Mouse (Mus musculus) frontal cortex, adult 2 months (tissue): Measurements from ENCODE around the gene Ppp1r12b. TPM values are rescaled to one million over a fixed set of nuclear protein-coding genes. Genes with fewer than 3 reads are reported as not detected.

Experiments
- DNase-seq, 2 experiments: peaks; one replicate each; pipeline ENCODE4 v3.0.0; 2022; ENCODE audit warnings: low spot score in 1 of 2; ENCODE audit errors: extremely low spot score in 1 of 2
- polyA plus RNA-seq: library from polyadenylated mRNA; depleted of rRNA; stranded (reverse); fragments of >200 nt; gene quantifications from 2 replicates; pipeline ENCODE4 v1.2.3, GENCODE M21; 2012

The Ppp1r12b gene
- polyA plus RNA-seq, 1 experiment, result 64.8 TPM

DNA sequence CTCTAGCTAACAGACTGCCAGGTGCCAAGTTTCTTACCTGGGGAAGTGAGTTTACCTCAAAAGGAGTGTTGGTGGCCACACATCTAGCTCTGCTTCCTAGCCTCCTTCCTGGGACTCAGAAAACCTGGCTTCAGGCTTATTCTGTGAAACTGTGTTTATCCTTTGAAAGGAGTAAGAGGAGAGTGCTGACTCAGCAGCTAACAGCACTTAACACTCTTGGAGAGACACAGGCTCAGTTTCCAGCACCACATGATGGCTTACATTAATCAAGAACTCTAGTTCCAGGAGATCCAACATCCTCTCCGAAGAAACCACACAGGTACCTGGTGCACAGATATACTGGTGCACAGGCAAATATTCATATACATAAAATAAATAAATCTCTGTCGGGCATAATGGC lies 12.8 kb downstream of the Ppp1r12b start:
- no peak for DNase-seq

DNA sequence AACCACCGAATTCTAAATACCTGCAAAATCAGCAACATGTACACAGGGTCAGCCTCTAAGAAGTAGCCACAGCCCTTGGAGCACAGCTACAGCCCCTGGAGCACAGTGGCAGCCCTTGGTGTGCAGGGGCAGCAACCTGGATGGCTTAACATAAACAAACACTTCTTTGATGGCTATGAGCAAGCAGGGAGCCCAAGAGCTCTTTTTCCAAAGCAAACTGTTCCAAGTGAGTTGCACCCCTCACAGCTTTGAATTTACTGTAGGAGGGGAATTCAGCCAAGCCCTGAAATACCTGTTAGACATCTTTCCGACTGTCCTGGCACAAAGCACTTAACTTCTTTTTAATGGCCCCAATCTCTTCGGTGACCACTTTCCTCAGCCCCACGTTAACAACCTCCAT lies 14.9 kb downstream of the Ppp1r12b start:
- no peak for DNase-seq

DNA sequence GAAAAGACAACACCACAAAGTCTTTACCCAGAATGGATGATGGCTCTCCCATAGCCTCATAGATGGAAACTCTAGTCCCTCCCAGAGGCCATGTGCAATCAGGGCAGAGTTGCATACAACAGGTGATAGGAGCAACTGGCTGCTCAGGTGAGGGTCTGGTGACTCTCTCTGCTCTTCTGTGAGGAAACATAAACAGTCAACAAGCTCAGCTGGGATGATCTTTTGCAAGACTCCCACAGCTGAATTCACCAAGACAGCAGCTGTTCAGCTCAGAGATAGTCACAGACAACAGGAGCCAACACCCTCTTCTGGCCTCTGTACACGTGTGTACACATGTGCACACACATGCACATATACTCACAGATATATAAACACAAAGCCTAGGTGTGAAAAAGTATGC lies 17.5 kb downstream of the Ppp1r12b start:
- DNase-seq, result no peak

DNA sequence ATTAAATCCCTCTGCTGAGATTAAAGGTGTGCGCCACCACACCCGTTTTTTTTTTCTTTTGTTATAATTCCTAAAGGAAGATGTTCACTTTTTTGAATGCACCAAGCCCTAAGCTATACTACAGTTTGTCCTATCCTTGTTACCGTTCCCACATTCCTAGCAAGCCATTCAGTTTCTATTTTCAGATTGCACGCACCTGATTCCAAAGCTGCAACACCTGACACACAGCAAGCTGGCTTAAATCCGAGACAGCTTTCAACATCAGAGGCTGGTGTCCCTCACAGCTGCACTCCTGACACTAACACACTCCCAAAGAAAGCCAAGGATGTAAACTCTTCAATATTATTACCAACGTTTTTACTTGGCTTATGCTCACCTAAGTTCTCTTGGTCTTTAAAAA lies 19.4 kb downstream of the Ppp1r12b start:
- DNase-seq, result no peak

DNA sequence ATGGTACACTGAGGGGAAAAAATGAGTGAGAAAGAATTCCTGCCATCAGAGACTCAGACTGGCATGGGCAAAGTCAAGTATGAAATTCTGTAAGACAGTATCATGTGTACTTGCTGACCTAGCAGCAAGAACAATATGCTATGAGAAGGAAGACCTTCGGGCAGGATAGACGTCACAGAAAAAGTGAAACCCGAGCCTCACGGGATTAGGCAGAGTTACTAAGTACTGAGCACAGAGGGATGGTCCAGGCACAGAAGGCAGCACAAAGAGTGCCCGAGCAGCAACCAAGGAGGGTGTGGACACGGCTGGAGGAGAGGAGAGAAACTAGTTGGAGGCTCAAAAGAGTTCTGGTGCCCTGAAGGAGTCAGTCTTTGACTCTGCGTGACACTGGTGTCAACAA lies 23.3 kb downstream of the Ppp1r12b start:
- no peak for DNase-seq

GRCm38 (mm10) chr1:134919010-134919409 lies 36.7 kb downstream of the Ppp1r12b start:
- DNase-seq, result no peak

GRCm38 (mm10) chr1:134915421-134915820 lies 40.3 kb downstream of the Ppp1r12b start:
- DNase-seq, result no peak

DNA sequence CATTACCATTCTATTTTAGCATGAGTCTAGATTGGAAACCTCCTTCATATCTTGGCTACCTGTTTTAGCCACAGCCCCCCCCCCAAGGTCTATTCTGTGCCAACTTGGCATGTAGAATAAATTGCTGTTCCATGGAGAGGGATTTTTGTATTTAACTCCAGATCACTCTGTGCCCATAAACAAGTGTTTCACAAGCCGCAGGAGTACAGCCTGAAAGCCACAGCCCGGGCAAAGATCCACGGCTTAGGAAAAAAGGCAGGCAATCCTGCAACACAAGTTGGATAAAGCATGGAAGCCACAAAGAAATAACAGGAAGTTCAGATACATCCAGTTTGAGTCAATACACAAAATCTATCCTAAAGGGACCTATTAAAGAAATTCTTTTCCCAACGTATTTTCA lies 42.2 kb downstream of the Ppp1r12b start:
- DNase-seq, result no peak

DNA sequence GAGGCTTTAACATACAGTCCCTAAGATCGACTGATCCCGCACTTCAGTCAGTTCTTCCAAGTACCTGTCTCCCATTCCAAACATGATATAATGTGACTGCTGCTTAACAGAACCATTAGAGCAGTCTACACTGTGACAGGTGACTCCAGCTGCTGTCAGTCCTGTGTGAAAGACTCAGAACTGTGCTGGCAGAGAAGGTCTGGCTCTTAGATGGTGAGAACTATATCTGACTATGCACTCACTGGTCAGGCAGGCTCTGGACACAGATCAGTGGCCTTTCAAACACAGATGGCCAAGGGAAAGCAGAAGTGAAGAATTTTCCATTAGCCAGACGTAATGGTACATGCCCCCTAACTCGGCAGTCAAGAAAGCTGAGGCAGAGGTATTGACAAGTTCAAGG lies 43.9 kb downstream of the Ppp1r12b start:
- DNase-seq, result no peak

DNA sequence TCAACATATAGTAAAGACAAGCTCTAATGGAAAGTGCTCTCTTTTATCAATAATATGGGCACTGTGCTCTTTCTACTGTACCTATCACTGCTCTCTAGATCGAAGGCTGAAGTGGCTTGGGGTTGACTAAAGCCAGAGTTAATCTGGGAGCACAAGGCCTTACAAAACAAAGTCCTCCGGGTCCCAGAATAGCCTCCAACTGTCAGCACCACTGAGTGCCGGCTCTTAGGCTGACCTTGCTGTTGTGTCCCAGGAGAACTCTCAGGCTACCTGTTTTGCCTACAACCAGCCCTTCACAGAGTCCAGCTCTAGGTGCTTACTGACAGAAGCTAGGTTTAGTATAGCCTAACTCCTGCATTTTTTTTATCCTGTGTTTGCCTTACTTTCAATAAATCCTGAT lies 45.7 kb downstream of the Ppp1r12b start:
- no peak for DNase-seq

DNA sequence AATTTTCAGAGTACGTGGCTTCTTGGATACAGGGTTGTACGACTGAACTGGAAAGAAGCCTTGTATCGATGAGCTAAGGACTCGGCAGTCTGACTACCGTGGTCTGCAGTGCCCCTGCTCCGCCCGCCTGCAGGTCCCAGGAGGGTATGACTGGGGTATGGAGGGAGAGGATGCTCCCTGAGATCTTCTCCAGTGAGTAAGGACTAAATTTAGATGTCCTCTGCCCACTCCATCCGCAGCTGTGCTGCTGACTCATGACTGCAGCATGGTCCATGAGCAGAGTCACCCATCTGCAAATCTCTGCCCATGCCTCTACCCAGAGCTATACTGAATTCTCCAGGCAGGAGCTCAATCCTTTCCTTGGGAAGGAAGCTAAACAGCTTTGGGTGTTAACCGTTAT lies 46.3 kb downstream of the Ppp1r12b start:
- peak; percentile 81 to 87 for DNase-seq

GRCm38 (mm10) chr1:134902051-134902619 lies 53.6 kb downstream of the Ppp1r12b start:
- peak in 1 of 2 experiments; percentile 22 for DNase-seq

DNA sequence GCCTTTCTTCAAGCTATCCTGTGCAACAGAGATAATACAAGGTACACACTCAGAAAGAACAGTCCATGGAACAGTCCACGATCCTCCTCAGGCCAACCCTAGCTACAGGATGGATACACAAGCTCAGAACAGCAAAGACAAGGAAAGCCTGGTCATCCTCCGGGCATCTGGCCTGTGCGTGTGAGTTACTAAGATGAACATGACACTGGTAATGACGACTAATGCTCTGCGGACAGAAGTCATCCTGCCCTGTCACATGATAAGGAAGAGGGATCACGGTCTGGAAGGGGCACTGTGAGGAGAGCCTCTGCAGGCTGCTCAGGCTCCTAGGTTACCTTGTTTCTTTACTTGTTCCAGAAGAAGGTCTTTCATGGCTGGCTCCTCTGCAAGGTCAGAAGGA lies 59.7 kb downstream of the Ppp1r12b start:
- no peak for DNase-seq

DNA sequence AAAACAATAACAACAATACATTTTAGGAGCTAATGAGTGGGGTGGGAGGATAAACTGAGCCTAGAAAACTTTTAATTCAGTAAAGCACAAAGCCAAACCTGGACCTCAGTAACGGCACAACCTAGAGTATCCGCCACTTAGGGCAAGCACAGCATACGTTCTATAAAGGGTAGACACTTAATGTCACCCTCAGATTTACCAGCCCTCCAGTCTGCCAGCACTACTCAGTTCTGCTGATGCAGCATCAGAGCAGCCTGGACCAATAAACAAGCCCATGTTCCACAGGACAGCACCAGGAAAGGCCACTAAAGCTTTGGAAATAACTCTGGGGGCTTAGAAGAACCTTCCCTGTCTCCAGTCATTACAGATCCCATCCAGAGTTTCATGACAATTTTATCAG lies 60.9 kb downstream of the Ppp1r12b start:
- no peak for DNase-seq

- DNase-seq, result no peak
Observed at GRCm38 (mm10) chr1:134891916-134892315, 63.8 kb downstream of the Ppp1r12b start.

- DNase-seq, result peak in 1 of 2 experiments; percentile 66
Observed at GRCm38 (mm10) chr1:134889629-134890028, 66.1 kb downstream of the Ppp1r12b start.

- DNase-seq, result no peak
Observed at GRCm38 (mm10) chr1:134875800-134876199, 79.9 kb downstream of the Ppp1r12b start.

DNA sequence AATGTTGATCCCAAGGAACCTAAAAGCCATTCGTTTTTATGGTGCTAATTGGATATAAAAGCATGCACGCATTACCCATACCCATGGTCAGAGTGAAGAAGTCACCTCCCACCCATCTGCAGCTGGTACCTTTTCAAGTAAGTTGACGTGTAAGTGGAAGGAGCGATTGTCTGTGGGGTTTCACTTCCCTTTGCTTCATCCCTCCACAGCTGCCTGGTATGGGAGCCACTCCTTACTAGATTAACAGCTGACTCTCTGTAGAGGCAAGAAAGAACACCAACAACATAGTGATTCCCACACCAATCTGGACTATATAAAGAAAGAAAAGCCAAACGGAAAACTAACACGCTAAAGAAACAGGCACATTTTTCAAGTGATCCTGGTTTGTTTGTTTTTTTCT lies 83.1 kb downstream of the Ppp1r12b start:
- no peak for DNase-seq

DNA sequence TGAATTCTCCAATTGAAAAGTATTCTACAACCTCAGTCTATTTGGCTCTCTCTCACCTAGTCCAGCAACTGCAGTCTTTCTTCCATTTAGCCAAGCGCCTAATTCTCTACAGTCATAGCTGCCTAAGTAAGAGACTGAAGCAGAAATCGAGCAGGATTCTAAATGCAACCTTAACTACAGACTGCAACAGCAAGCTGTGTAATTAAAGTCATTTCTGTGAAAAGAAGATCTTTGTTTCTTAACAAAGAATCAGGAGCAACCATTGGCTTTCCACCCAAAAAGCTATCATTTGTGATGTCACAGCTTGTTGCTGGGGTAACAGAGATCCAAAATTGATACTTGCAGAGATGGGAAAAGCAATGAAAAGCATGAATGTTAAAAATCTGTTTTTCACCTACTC lies 89.3 kb downstream of the Ppp1r12b start:
- DNase-seq, result no peak

DNA sequence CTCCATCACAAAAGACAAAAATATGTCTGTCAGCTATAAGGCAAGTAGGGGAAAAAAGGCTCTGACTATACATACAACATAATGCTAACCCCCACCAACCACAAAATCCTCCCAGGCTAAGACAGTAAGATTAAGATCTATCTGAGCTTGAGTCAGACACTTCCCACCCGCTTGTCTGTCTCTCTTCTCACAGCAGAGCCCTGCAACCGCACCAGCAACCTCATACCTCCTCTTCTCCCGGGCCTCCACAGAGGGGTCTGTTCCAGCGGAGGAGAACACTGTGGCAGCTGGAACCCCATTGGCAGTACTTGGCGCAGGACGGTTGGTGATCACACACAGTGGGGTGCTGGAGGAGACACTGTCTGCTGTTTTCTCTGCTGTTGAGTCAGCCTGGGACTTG lies 90.2 kb downstream of the Ppp1r12b start:
- no peak for DNase-seq

DNA sequence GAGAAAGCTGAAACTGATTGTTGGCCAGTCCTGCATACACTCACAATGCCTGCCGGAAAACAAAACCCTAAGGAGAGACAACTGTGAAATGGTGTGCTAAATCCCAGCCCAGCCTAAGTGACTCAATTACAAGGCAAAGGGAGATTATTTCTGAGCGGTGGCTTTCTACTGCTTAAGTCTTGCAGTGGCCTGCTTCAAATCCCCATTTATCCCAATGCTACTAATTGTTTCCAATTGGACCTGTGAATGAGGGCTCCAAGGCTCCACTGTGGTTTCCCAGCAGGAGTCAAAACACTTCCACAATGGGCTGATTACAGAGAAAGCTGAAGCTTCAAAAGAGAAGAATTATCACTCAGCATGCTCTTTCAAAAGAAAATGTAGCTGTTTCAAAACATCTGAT lies 95.2 kb downstream of the Ppp1r12b start:
- DNase-seq, result no peak

DNA sequence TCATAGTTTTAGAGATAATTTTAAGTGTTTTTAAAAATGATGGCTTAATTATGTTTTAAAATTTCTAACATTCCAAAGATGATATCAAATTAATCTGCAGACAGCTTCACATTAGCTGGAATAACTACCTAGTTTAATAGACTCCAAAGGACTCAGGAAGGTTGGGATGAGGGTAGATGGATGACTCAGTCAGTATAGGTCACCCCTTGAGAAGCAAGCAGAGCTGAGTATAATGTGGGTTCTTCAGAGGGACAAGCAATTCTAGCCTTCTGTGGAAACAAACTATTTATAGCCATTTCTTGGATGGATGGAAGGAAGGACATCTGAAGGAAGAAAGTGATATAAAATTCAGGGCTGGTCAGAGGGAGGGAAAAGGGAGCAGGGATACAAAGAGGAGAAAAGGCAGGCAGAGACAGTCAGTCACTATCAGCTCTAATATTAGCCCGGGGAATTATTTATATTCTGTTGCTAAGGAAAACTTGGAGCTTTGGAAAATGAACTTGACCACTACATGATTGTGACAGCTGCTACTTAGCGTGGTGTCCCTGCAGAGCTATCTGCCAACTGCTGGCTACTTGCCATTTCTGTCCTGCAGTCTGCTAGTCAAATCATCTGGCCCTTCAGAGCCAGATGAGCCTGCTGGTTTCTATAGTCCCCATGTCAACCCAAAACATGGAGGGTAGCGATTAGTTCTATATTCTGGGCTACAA lies 97.2 kb downstream of the Ppp1r12b start:
- no peak for DNase-seq
